Mouse (Mus musculus) stomach, embryonic 14.5 days (tissue): ENCODE measurements around the gene Tbc1d10a. TPM values are rescaled to one million over a fixed set of nuclear protein-coding genes. Genes with fewer than 3 reads are reported as not detected.

Source experiments
- ATAC-seq: fragments of 200-750 bp; cut with Nextera tagmentation; 2 replicates; pipeline ENCODE4 v1.8.0; 2017; ENCODE audit warnings: low read depth, moderate TSS enrichment; ENCODE audit not compliant: insufficient number of reproducible peaks, insufficient read depth, low FRiP score
- H3K27ac ChIP-seq: fragments of 300-500 bp; sonication (generic); 2 replicates; pipeline ENCODE4 v1.5.1; 2014; ENCODE audit warnings: mild to moderate bottlenecking, low read length, moderate library complexity, mixed read lengths
- H3K27me3 ChIP-seq: fragments of 300-500 bp; sonication (generic); 2 replicates; pipeline ENCODE4 v1.6.1; 2014; ENCODE audit warnings: low read length, control low read depth, mixed read lengths; ENCODE audit not compliant: control insufficient read depth, insufficient read depth
- H3K36me3 ChIP-seq: fragments of 300-500 bp; sonication (generic); 2 replicates; pipeline ENCODE4 v1.6.1; 2014; ENCODE audit warnings: mild to moderate bottlenecking, control low read depth, low read length, moderate library complexity, mixed read lengths; ENCODE audit not compliant: control insufficient read depth, insufficient read depth
- H3K4me1 ChIP-seq: fragments of 300-500 bp; sonication (generic); 2 replicates; pipeline ENCODE4 v1.6.1; 2014; ENCODE audit warnings: low read length, control low read depth, mixed read lengths; ENCODE audit not compliant: control insufficient read depth, insufficient read depth
- H3K4me2 ChIP-seq: fragments of 300-500 bp; sonication (generic); replicated peaks from 2 replicates; pipeline ENCODE4 v1.6.1; 2014; ENCODE audit warnings: low read depth, low read length, control low read depth
- H3K4me3 ChIP-seq: fragments of 300-500 bp; sonication (generic); 2 replicates; pipeline ENCODE4 v1.5.1; 2014; ENCODE audit warnings: low read depth, low read length, control low read depth
- H3K9ac ChIP-seq: fragments of 300-500 bp; sonication (generic); replicated peaks from 2 replicates; pipeline ENCODE4 v1.6.1; 2014; ENCODE audit warnings: low read depth, mild to moderate bottlenecking, control low read depth, low read length, moderate library complexity, mixed read lengths
- H3K9me3 ChIP-seq: fragments of 300-500 bp; sonication (generic); 2 replicates; pipeline ENCODE4 v1.6.1; 2016; ENCODE audit warnings: low read depth, low read length, control low read depth; ENCODE audit not compliant: control insufficient read depth
- WGBS: fragments of 180-500 bp; shearing (Covaris S2); extraction: QIAGEN DNeasy Blood & Tissue Kit; methylation state at CpG from one replicate; pipeline ENCODE4 v1.1.7; 2014; 5-methylcytosine and 5-hydroxymethylcytosine counted together
- polyA plus RNA-seq: library from polyadenylated mRNA; unstranded; fragments of >200 nt; fragmentation: Nextera tagmentation; extraction: Ambion mirVana; gene quantifications from 2 replicates; pipeline ENCODE4 v1.2.1, GENCODE M21; 2014

Tbc1d10a gene
- polyA plus RNA-seq, 1 experiment from 2014 or later = 17.2 TPM

- no peaks in the 10 kb centered on the region for H3K36me3 ChIP-seq
- no peak overlapping the region for H3K27ac ChIP-seq
- H3K4me1 ChIP-seq = no peaks in the 10 kb centered on the region
- 93% methylated on average over 2 of the region's 2 CpGs for WGBS
- H3K9ac ChIP-seq = no peak overlapping the region
- no peaks in the 10 kb centered on the region for H3K27me3 ChIP-seq
- H3K9me3 ChIP-seq = no peaks in the 10 kb centered on the region
- no peak for ATAC-seq
- no peak overlapping the region for H3K4me2 ChIP-seq
- no peak overlapping the region for H3K4me3 ChIP-seq
Measured at GRCm38 (mm10) chr11:4231435-4231834, 44.8 kb downstream of the Tbc1d10a start.

DNA sequence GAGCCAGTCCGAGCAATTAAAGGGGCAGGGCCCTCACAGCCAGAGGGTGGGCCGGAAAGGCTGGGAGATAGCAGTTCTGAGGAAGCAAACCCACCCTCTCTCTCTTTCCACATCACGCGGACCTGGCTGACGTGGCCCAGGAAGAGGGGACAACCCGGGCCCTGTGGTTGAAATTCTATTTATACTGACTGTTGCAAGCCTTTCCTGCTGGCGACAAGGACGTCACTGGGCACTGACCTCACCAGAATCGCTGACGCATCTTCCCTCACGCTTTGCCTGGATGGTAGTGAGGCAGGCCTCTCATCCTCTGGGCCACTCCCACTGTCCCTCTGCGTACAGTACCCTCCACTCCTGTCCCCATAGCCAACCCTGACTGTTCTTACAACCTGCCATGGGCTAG, 46.1 kb downstream of the Tbc1d10a start:
- ATAC-seq = no peak
- no peak overlapping the region for H3K27ac ChIP-seq
- no peaks in the 10 kb centered on the region for H3K27me3 ChIP-seq
- H3K4me3 ChIP-seq = no peak overlapping the region
- H3K9me3 ChIP-seq = no peaks in the 10 kb centered on the region
- no peaks in the 10 kb centered on the region for H3K4me1 ChIP-seq
- no peak overlapping the region for H3K9ac ChIP-seq
- 62% methylated on average over 12 of the region's 12 CpGs for WGBS
- H3K36me3 ChIP-seq = no peaks in the 10 kb centered on the region
- no peak overlapping the region for H3K4me2 ChIP-seq

GRCm38 (mm10) chr11:4235052-4235655, 48.6 kb downstream of the Tbc1d10a start:
- WGBS = 86% methylated on average over 6 of the region's 6 CpGs
- H3K9ac ChIP-seq = no peak overlapping the region
- no peaks in the 10 kb centered on the region for H3K36me3 ChIP-seq
- 0 out of 2 replicates have a peak, but pooled peaks have one; percentile 37 for ATAC-seq
- H3K4me3 ChIP-seq = no peak overlapping the region
- H3K27ac ChIP-seq = no peak overlapping the region
- H3K4me1 ChIP-seq = no peaks in the 10 kb centered on the region
- H3K27me3 ChIP-seq = no peaks in the 10 kb centered on the region
- H3K4me2 ChIP-seq = no peak overlapping the region
- no peaks in the 10 kb centered on the region for H3K9me3 ChIP-seq

DNA sequence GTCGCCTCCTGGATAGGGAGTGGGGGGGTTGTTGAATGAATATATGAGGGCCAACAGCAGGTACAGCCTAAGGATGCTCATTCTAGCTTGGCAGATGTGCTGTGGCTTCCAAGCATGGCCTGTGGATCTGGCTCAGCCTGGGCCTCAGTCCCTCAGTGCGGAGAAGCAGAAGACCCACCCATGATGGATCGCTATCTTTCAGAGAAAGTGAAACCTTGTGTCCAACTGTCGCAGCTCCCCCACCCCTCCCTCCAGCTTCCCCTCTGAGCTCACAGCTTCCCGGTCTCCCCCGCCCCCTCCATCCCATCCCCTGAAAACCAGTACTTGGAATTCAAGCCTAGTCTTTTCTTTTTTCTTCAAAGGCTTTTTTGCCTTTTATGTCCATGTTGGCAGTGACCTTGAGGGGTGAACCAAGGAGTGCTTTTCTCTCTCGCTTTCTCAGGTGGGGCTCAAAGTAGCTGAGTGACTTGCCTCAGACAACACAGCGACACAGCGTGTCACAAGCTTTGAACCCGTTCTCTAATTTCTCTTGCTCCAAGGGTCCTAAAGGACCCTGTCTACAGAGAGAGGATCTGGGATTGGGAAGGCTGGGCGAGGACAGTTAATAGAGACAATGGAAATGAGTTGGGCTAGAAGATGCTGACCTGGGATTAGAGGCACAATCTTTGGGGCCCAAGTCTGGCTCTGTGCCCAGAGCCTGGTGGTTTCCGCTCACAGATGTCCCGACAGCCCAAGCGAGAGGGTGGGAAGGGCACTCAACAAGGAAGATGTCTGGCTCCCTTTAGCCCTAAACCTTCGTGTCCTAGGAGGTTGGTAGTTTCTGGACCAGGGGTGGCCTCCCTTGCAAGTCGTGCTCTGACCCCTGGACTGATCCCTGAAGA, 49.3 kb downstream of the Tbc1d10a start, which contains the start of gene Osm:
Osm (plus strand) TSS at position 756 of the 881 bp plus-strand sequence.
- no peak within 1 kb of the TSS for H3K4me2 ChIP-seq
- no peaks in the 10 kb centered on the region for H3K27me3 ChIP-seq
- H3K4me3 ChIP-seq = no peak within 1 kb of the TSS
- no peaks in the 10 kb centered on the region for H3K4me1 ChIP-seq
- H3K9ac ChIP-seq = no peak within 1 kb of the TSS
- no peak for ATAC-seq
- H3K27ac ChIP-seq = no peak within 1 kb of the TSS
- 66% methylated on average over 16 of the region's 16 CpGs for WGBS
- H3K9me3 ChIP-seq = no peaks in the 10 kb centered on the region
- H3K36me3 ChIP-seq = no peaks in the 10 kb centered on the region

DNA sequence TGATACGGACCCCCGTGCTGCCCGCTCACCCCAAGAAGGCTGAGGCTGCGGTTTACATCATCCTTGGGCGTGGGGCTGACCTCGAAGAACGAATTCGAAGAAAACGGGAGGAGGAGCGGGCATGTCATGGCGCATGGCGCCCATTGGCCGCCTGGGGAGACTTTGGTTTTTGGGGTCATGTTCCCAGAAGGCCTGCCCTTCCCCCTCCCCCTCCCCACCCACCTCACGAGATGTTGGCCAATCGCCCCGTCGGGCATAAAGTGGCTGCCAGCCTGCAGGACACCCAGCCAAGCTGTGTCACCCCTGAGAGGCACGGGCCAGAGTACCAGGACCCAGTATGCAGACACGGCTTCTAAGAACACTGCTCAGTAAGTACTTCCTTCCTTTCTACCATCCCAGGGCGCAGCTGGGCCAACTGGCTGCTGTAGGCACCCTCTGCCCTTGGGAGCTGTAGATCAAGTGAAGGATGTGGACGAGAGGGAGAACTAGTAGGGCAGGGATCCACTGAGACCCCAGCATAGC, 50.0 kb downstream of the Tbc1d10a start:
- WGBS = 87% methylated on average over 21 of the region's 21 CpGs
- no peak for ATAC-seq
- Histone ChIP-seq H3K27ac (no peak overlapping the region), H3K4me2 (no peak overlapping the region), H3K36me3 (no peaks in the 10 kb centered on the region), H3K27me3 (no peaks in the 10 kb centered on the region), H3K4me3 (no peak overlapping the region), H3K4me1 (no peaks in the 10 kb centered on the region), H3K9me3 (no peaks in the 10 kb centered on the region), H3K9ac (no peak overlapping the region)

GRCm38 (mm10) chr11:4237389-4237912, 50.9 kb downstream of the Tbc1d10a start:
- ATAC-seq = no peak
- Histone ChIP-seq H3K4me3 (no peak overlapping the region), H3K9ac (no peak overlapping the region), H3K4me2 (no peak overlapping the region), H3K27ac (no peak overlapping the region), H3K27me3 (no peaks in the 10 kb centered on the region), H3K9me3 (no peaks in the 10 kb centered on the region), H3K4me1 (no peaks in the 10 kb centered on the region), H3K36me3 (no peaks in the 10 kb centered on the region)
- 78% methylated on average over 18 of the region's 18 CpGs for WGBS

DNA sequence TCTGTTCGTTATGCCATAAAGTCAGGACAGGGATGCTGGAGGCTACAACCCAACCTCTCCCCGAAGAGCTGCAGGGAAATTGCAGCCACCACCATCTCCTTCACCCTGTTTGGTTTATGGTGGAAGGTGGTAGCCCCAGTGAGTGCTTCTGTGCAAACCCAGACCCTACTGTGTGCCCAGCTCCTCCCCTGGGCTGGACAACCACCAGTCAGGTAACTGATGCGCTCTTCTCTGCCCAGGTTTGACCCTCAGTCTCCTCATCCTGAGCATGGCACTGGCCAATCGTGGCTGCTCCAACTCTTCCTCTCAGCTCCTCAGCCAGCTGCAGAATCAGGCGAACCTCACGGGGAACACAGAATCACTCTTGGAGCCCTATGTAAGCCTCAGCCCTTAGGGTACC, 51.6 kb downstream of the Tbc1d10a start:
- no peak overlapping the region for H3K4me3 ChIP-seq
- no peaks in the 10 kb centered on the region for H3K4me1 ChIP-seq
- no peaks in the 10 kb centered on the region for H3K27me3 ChIP-seq
- no peak overlapping the region for H3K27ac ChIP-seq
- ATAC-seq = no peak
- no peaks in the 10 kb centered on the region for H3K9me3 ChIP-seq
- H3K9ac ChIP-seq = no peak overlapping the region
- no peak overlapping the region for H3K4me2 ChIP-seq
- 91% methylated on average over 6 of the region's 6 CpGs for WGBS
- no peaks in the 10 kb centered on the region for H3K36me3 ChIP-seq

DNA sequence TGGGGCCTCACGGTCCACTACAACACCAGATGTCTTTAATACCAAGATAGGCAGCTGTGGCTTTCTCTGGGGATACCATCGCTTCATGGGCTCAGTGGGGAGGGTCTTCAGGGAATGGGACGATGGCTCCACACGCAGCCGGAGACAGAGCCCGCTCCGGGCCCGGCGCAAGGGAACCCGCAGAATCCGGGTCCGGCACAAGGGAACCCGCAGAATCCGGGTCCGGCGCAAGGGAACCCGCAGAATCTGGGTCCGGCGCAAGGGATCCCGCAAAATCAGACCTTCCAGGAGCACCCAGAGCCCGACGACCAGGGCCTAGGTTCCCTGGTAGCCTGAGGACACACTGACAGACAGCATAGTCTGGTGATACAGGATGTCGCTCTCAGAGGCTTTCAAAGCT, 53.1 kb downstream of the Tbc1d10a start:
- Histone ChIP-seq H3K36me3 (no peaks in the 10 kb centered on the region), H3K4me2 (no peak overlapping the region), H3K9me3 (no peaks in the 10 kb centered on the region), H3K27ac (no peak overlapping the region), H3K4me3 (no peak overlapping the region), H3K4me1 (no peaks in the 10 kb centered on the region), H3K27me3 (no peaks in the 10 kb centered on the region), H3K9ac (no peak overlapping the region)
- no peak for ATAC-seq
- WGBS = 92% methylated on average over 23 of the region's 23 CpGs
